Mouse (Mus musculus): Measurements from ENCODE around the gene Bud13. TPM values are rescaled to one million over a fixed set of nuclear protein-coding genes. Genes with fewer than 3 reads are reported as not detected.

The Bud13 gene
- polyA plus RNA-seq, 1 experiment from 2014 or later = 29.9 TPM

DNA sequence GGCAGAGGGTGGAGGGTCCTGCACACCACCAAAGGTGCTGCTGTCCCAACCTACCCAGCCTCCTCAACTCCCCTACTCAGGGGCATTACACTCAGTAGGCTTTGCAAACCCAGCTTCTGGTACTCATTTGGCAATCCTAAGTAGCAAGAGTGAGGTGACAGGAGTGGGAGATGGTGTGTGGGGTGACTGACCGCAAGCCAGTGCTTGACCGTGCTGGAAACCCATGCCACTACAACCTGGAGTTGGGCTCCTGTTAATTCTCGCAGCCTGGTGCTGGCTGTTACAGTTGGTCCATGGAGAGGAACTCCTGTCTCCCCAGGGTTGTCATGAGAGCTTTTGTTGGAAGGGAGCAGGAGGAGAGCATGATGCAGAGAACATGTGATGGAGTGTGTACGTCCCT, 12.0 kb upstream of the Bud13 start:
- H3K9ac ChIP-seq (ENCODE audit: low read length) = no peak overlapping the region
- no peaks in the 10 kb centered on the region for H3K9me3 ChIP-seq (ENCODE audit: control insufficient read depth, low read length)
- H3K4me3 ChIP-seq (ENCODE audit: low read depth, low read length) = no peak overlapping the region
- peaks cover 9% of the 10 kb centered on the region; the same call in 1 of the 2 replicates for H3K4me1 ChIP-seq (replicated peaks; ENCODE audit: control insufficient read depth, insufficient read depth, low read length)
- no peak for ATAC-seq (replicated peaks; ENCODE audit: low FRiP score)
- no peak overlapping the region for H3K4me2 ChIP-seq (ENCODE audit: low read depth, low read length, severe bottlenecking)
- H3K36me3 ChIP-seq (ENCODE audit: control insufficient read depth, insufficient read depth, low read length) = peaks cover 3% of the 10 kb centered on the region; the same call in 1 of the 2 replicates
- no peak overlapping the region for H3K27ac ChIP-seq (ENCODE audit: low read depth, low read length)
- DNase-seq (ENCODE audit: low spot score) = no peak
- peaks cover 3% of the 10 kb centered on the region; the same call in 1 of the 2 replicates for H3K27me3 ChIP-seq (ENCODE audit: control insufficient read depth, insufficient read depth, low read length)
- 96% methylated on average over 4 of the region's 4 CpGs for WGBS

- peaks cover 9% of the 10 kb centered on the region; the same call in 1 of the 2 replicates for H3K4me1 ChIP-seq (replicated peaks; ENCODE audit: control insufficient read depth, insufficient read depth, low read length)
- peak overlapping the region; percentile 80; the same call in 1 of the 2 replicates for H3K4me3 ChIP-seq (ENCODE audit: low read depth, low read length)
- H3K9me3 ChIP-seq (ENCODE audit: control insufficient read depth, low read length) = no peaks in the 10 kb centered on the region
- WGBS = 87% methylated on average over 9 of the region's 9 CpGs
- H3K27me3 ChIP-seq (ENCODE audit: control insufficient read depth, insufficient read depth, low read length) = peaks cover 3% of the 10 kb centered on the region; the same call in 1 of the 2 replicates
- H3K36me3 ChIP-seq (ENCODE audit: control insufficient read depth, insufficient read depth, low read length) = peaks cover 3% of the 10 kb centered on the region; the same call in 1 of the 2 replicates
- no peak overlapping the region for H3K27ac ChIP-seq (ENCODE audit: low read depth, low read length)
- no peak overlapping the region for H3K9ac ChIP-seq (ENCODE audit: low read length)
- DNase-seq (ENCODE audit: low spot score) (no peak), ATAC-seq (replicated peaks; ENCODE audit: low FRiP score) (no peak)
- peak overlapping the region; percentile 92; the same call in 1 of the 2 replicates for H3K4me2 ChIP-seq (ENCODE audit: low read depth, low read length, severe bottlenecking)
Measured at GRCm38 (mm10) chr9:46272070-46272469, 10.7 kb upstream of the Bud13 start.

DNA sequence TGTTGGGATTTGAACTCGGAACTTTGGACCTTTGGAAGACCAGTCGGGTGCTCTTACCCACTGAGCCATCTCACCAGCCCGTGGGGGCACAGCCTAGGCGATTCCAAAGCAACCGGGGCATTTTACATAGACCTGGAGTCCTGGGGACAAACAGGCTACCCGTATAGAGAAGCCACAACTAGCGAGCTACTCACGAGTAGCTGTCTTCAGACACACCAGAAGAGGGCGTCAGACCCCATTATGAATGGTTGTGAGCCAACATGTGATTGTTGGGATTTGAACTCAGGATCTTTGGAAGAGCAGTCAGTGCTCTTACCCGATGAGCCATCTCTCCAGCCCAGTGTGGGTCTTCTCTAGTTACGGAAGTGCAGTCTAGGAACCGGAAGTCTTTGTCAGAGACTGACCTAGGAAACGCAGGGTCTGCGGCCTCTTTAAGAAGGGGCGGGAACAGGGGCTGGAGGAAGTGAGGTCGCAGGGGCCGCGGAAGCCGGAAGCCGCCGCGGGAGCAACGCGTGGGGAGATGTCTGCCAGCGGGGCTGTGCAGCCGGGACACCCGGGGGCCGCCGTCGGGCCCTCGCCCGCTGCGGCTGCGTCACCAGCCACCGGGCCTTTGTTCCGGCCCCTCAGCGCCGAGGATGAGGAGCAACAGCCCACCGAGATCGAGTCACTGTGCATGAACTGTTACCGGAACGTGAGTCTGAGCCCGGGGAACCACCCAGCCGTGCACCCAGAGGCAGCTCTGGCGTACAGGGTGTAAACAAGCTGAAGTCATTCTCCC, 9.9 kb upstream of the Bud13 start, which contains the start of gene Zpr1:
Gene Zpr1, plus strand, starts transcription at position 388 of the 778 bp plus-strand sequence.
- peak within 1 kb of the TSS; percentile 69 for H3K9ac ChIP-seq (ENCODE audit: low read length)
- peaks cover 9% of the 10 kb centered on the region; the same call in 1 of the 2 replicates for H3K4me1 ChIP-seq (replicated peaks; ENCODE audit: control insufficient read depth, insufficient read depth, low read length)
- H3K27ac ChIP-seq (ENCODE audit: low read depth, low read length) = no peak within 1 kb of the TSS
- ATAC-seq (replicated peaks; ENCODE audit: low FRiP score) = peak; percentile 95
- no peaks in the 10 kb centered on the region for H3K9me3 ChIP-seq (ENCODE audit: control insufficient read depth, low read length)
- peak within 1 kb of the TSS; percentile 80 for H3K4me3 ChIP-seq (ENCODE audit: low read depth, low read length)
- peak within 1 kb of the TSS; percentile 92 for H3K4me2 ChIP-seq (ENCODE audit: low read depth, low read length, severe bottlenecking)
- 5% methylated on average over 45 of the region's 45 CpGs for WGBS
- H3K36me3 ChIP-seq (ENCODE audit: control insufficient read depth, insufficient read depth, low read length) = peaks cover 3% of the 10 kb centered on the region; the same call in 1 of the 2 replicates
- DNase-seq (ENCODE audit: low spot score) = peak; percentile 91
- H3K27me3 ChIP-seq (ENCODE audit: control insufficient read depth, insufficient read depth, low read length) = peaks cover 3% of the 10 kb centered on the region; the same call in 1 of the 2 replicates

GRCm38 (mm10) chr9:46274494-46274893, 8.3 kb upstream of the Bud13 start:
- no peak overlapping the region for H3K4me2 ChIP-seq (ENCODE audit: low read depth, low read length, severe bottlenecking)
- H3K27ac ChIP-seq (ENCODE audit: low read depth, low read length) = no peak overlapping the region
- ATAC-seq (replicated peaks; ENCODE audit: low FRiP score) = no peak
- 89% methylated on average over 9 of the region's 9 CpGs for WGBS
- no peak for DNase-seq (ENCODE audit: low spot score)
- H3K27me3 ChIP-seq (ENCODE audit: control insufficient read depth, insufficient read depth, low read length) = peaks cover 3% of the 10 kb centered on the region; the same call in 1 of the 2 replicates
- H3K36me3 ChIP-seq (ENCODE audit: control insufficient read depth, insufficient read depth, low read length) = peaks cover 3% of the 10 kb centered on the region; the same call in 1 of the 2 replicates
- peaks cover 9% of the 10 kb centered on the region; the same call in 1 of the 2 replicates for H3K4me1 ChIP-seq (replicated peaks; ENCODE audit: control insufficient read depth, insufficient read depth, low read length)
- H3K9ac ChIP-seq (ENCODE audit: low read length) = no peak overlapping the region
- no peaks in the 10 kb centered on the region for H3K9me3 ChIP-seq (ENCODE audit: control insufficient read depth, low read length)
- no peak overlapping the region for H3K4me3 ChIP-seq (ENCODE audit: low read depth, low read length)

DNA sequence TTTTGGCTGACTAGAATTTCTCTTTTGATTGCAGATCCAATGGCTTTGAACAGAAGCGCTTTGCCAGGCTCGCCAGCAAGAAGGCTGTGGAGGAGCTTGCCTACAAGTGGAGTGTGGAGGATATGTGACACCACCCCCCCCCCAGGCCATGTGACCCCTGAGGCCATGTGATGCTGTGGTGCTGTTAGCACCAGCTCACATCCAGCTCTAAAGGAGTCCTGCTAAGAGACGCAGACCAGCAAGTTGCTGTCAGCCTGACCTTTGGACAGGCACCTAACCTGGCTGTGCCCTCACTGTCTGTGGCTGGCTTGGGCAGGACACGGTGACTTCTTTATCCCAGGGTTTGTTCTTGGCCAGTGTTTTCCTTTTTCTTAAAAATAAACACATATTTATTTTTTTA, 15.6 kb downstream of the Bud13 start:
- H3K9ac ChIP-seq (ENCODE audit: low read length) = no peak overlapping the region
- no peaks in the 10 kb centered on the region; the same call in 1 of the 2 replicates for H3K36me3 ChIP-seq (ENCODE audit: control insufficient read depth, insufficient read depth, low read length)
- no peak overlapping the region for H3K4me2 ChIP-seq (ENCODE audit: low read depth, low read length, severe bottlenecking)
- whole genome bisulfite sequencing = 93% methylated on average over 4 of the region's 4 CpGs
- no peak overlapping the region for H3K4me3 ChIP-seq (ENCODE audit: low read depth, low read length)
- H3K27ac ChIP-seq (ENCODE audit: low read depth, low read length) = no peak overlapping the region
- no peaks in the 10 kb centered on the region for H3K27me3 ChIP-seq (ENCODE audit: control insufficient read depth, insufficient read depth, low read length)
- DNase-seq (ENCODE audit: low spot score) (no peak), ATAC-seq (replicated peaks; ENCODE audit: low FRiP score) (no peak)
- H3K9me3 ChIP-seq (ENCODE audit: control insufficient read depth, low read length) = no peaks in the 10 kb centered on the region
- H3K4me1 ChIP-seq (replicated peaks; ENCODE audit: control insufficient read depth, insufficient read depth, low read length) = no peaks in the 10 kb centered on the region

DNA sequence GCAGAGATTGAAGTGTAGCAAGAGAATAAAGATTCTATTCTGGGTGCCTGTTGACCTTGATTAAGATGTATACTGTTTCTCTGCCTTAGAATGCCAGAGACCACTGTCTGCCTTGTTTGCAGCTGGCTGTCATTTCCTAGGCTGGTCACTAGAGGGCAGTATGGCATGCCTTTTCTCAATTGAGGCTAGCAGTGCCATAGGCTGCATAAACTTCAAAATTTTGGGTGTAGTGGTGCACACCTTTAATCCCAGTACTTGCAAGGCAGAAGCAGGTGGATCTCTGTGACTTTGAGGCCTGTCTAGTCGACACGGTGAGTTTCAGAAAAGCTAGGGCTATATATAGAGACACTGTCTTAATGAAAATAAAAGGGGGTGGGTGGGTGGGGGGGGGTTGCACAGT, 19.3 kb downstream of the Bud13 start:
- no peak overlapping the region for H3K9ac ChIP-seq (ENCODE audit: low read length)
- ATAC-seq (replicated peaks; ENCODE audit: low FRiP score) = no peak

GRCm38 (mm10) chr9:46309121-46309520, 26.3 kb downstream of the Bud13 start:
- no peaks in the 10 kb centered on the region for H3K4me1 ChIP-seq (replicated peaks; ENCODE audit: control insufficient read depth, insufficient read depth, low read length)
- H3K4me2 ChIP-seq (ENCODE audit: low read depth, low read length, severe bottlenecking) = no peak overlapping the region
- WGBS = 10% methylated on average over 7 of the region's 7 CpGs
- no peak overlapping the region for H3K4me3 ChIP-seq (ENCODE audit: low read depth, low read length)
- no peak overlapping the region; the same call in 1 of the 2 replicates for H3K9ac ChIP-seq (ENCODE audit: low read length)
- H3K9me3 ChIP-seq (ENCODE audit: control insufficient read depth, low read length) = no peaks in the 10 kb centered on the region
- DNase-seq (ENCODE audit: low spot score) (no peak), ATAC-seq (replicated peaks; ENCODE audit: low FRiP score) (no peak)
- H3K27me3 ChIP-seq (ENCODE audit: control insufficient read depth, insufficient read depth, low read length) = no peaks in the 10 kb centered on the region
- no peak overlapping the region for H3K27ac ChIP-seq (ENCODE audit: low read depth, low read length)
- no peaks in the 10 kb centered on the region for H3K36me3 ChIP-seq (ENCODE audit: control insufficient read depth, insufficient read depth, low read length)

More for the DNA sequence above, 19.3 kb downstream of the Bud13 start:
- H3K36me3 ChIP-seq (ENCODE audit: control insufficient read depth, insufficient read depth, low read length) = no peaks in the 10 kb centered on the region; the same call in 1 of the 2 replicates
- H3K4me3 ChIP-seq (ENCODE audit: low read depth, low read length) = no peak overlapping the region
- WGBS = 14% methylated on average over 2 of the region's 2 CpGs
- no peaks in the 10 kb centered on the region for H3K27me3 ChIP-seq (ENCODE audit: control insufficient read depth, insufficient read depth, low read length)
- no peak overlapping the region for H3K27ac ChIP-seq (ENCODE audit: low read depth, low read length)
- no peak overlapping the region for H3K4me2 ChIP-seq (ENCODE audit: low read depth, low read length, severe bottlenecking)
- no peaks in the 10 kb centered on the region for H3K4me1 ChIP-seq (replicated peaks; ENCODE audit: control insufficient read depth, insufficient read depth, low read length)
- no peaks in the 10 kb centered on the region for H3K9me3 ChIP-seq (ENCODE audit: control insufficient read depth, low read length)
- DNase-seq (ENCODE audit: low spot score) = peak; percentile 78

GRCm38 (mm10) chr9:46314507-46314906, 31.7 kb downstream of the Bud13 start:
- H3K4me2 ChIP-seq (ENCODE audit: low read depth, low read length, severe bottlenecking) = no peak overlapping the region
- 5% methylated on average over 4 of the region's 4 CpGs for WGBS
- ATAC-seq (replicated peaks; ENCODE audit: low FRiP score) = peak; percentile 64; the same call in 1 of the 2 replicates
- no peaks in the 10 kb centered on the region for H3K9me3 ChIP-seq (ENCODE audit: control insufficient read depth, low read length)
- H3K36me3 ChIP-seq (ENCODE audit: control insufficient read depth, insufficient read depth, low read length) = no peaks in the 10 kb centered on the region
- H3K4me3 ChIP-seq (ENCODE audit: low read depth, low read length) = no peak overlapping the region
- H3K27me3 ChIP-seq (ENCODE audit: control insufficient read depth, insufficient read depth, low read length) = no peaks in the 10 kb centered on the region
- H3K9ac ChIP-seq (ENCODE audit: low read length) = no peak overlapping the region
- no peak overlapping the region for H3K27ac ChIP-seq (ENCODE audit: low read depth, low read length)
- DNase-seq (ENCODE audit: low spot score) = peak; percentile 85
- peaks cover 16% of the 10 kb centered on the region for H3K4me1 ChIP-seq (replicated peaks; ENCODE audit: control insufficient read depth, insufficient read depth, low read length)

All from forebrain, embryonic 11.5 days (tissue).